Mouse (Mus musculus) G1E (cell line): Measurements from ENCODE around the gene Rbbp8nl. TPM values are rescaled to one million over a fixed set of nuclear protein-coding genes. Genes with fewer than 3 reads are reported as not detected.

Experiments used
- ATAC-seq: 2 replicates; pipeline ENCODE4 v1.8.0; 2016; ENCODE audit warnings: mild to moderate bottlenecking; ENCODE audit not compliant: insufficient number of reproducible peaks, poor library complexity, low FRiP score, severe bottlenecking; ENCODE audit errors: extremely low read depth
- DNase-seq: peaks from one replicate; pipeline ENCODE4 v3.0.0; 2012; ENCODE audit warnings: low spot score
- H3K27me3 ChIP-seq: 2 replicates; pipeline ENCODE4 v1.6.1; 2012; ENCODE audit warnings: mild to moderate bottlenecking, low read length, inconsistent platforms; ENCODE audit not compliant: insufficient read depth
- H3K36me3 ChIP-seq: replicated peaks from 2 replicates; pipeline ENCODE3; 2012; ENCODE audit warnings: mild to moderate bottlenecking, inconsistent platforms
- H3K4me1 ChIP-seq: 2 replicates; pipeline ENCODE4 v1.6.1; 2012; ENCODE audit warnings: low read depth, low read length, inconsistent platforms, mixed read lengths; ENCODE audit not compliant: insufficient read depth
- H3K4me3 ChIP-seq: 2 replicates; pipeline ENCODE4 v1.5.1; 2012; ENCODE audit warnings: low read depth, mild to moderate bottlenecking, inconsistent platforms, low read length, moderate library complexity, mixed read lengths
- H3K9me3 ChIP-seq: replicated peaks from 2 replicates; pipeline ENCODE4 v1.6.1; 2012; ENCODE audit warnings: inconsistent platforms
- CTCF ChIP-seq: IDR thresholded peaks from 2 replicates; pipeline ENCODE4 v1.5.1; 2012; ENCODE audit warnings: low read depth, low read length, inconsistent platforms, mixed read lengths
- GATA1 ChIP-seq: IDR thresholded peaks from 2 replicates; pipeline ENCODE4 v1.6.1; 2012; ENCODE audit warnings: borderline replicate concordance, low read length, inconsistent platforms, mixed read lengths
- GATA2 ChIP-seq: IDR thresholded peaks from 2 replicates; pipeline ENCODE4 v1.6.1; 2012; ENCODE audit warnings: low read depth, low read length, inconsistent platforms, borderline replicate concordance
- POLR2AphosphoS5 ChIP-seq: IDR thresholded peaks from 2 replicates; pipeline ENCODE4 v1.6.1; 2012; ENCODE audit warnings: low read depth, low read length, inconsistent platforms; ENCODE audit not compliant: insufficient replicate concordance
- TAL1 ChIP-seq: conservative IDR thresholded peaks from 2 replicates; pipeline ENCODE4 v1.6.1; 2012; ENCODE audit warnings: low read depth, low read length, inconsistent platforms, mixed read lengths
- polyA plus RNA-seq: library from polyadenylated mRNA; stranded (reverse); fragments of >175 nt; gene quantifications from 2 replicates; pipeline ENCODE4 v1.2.3, GENCODE M21; 2012
- total RNA-seq, 2 experiments: library from RNA; stranded (forward) in 1 of 2; stranded (reverse) in 1 of 2; fragments of 200-1000 nt in 1 of 2; fragments of >200 nt in 1 of 2; fragmentation: Nextera tagmentation in 1 of 2; gene quantifications; 2 replicates each; pipeline ENCODE4 v1.2.3; 2014 to 2017

Gene Rbbp8nl
- total and polyA plus RNA-seq, 3 experiments = 0.11 TPM; not detected in 2

GRCm38 (mm10) chr2:180305490-180305889 is 15.8 kb upstream of the Rbbp8nl start:
- no peak for ATAC-seq
- Histone ChIP-seq H3K27me3 (peaks cover 10% of the 10 kb centered on the region; the same call in 1 of the 2 replicates), H3K36me3 (no peaks in the 10 kb centered on the region)

DNA sequence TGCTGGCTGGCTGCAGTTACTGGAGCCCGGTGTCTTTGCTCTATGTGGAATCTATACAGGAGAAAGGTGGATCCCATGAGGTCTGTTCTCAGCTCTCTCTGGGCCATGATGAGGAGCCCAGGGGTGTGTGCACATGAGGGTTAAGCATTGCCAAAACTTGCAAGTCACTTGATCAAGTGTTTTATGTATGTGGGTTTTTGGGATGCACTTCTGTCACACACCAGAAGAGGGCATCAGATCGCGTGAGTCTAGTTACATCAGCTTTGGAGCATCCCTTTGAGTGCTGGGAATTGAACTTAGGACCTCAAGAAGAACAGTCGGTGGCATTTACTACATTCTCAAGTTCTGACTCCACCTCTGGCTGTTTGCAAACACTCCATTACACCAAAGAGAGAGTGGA is 14.9 kb upstream of the Rbbp8nl start:
- DNase-seq = no peak
- H3K4me1 ChIP-seq = peaks cover 2% of the 10 kb centered on the region; the same call in 1 of the 2 replicates
- no peaks in the 10 kb centered on the region for H3K9me3 ChIP-seq
- H3K36me3 ChIP-seq = no peaks in the 10 kb centered on the region
- no peak overlapping the region for H3K4me3 ChIP-seq
- no peak for ATAC-seq
- peaks cover 14% of the 10 kb centered on the region; the same call in 1 of the 2 replicates for H3K27me3 ChIP-seq
- TF ChIP-seq TAL1 (no peak), GATA1 (no peak), GATA2 (no peak), CTCF (no peak), POLR2AphosphoS5 (no peak)

More at GRCm38 (mm10) chr2:180305490-180305889, 15.8 kb upstream of the Rbbp8nl start:
- TF ChIP-seq TAL1 (no peak), GATA1 (no peak), GATA2 (no peak), CTCF (no peak), POLR2AphosphoS5 (no peak)
- Histone ChIP-seq H3K9me3 (no peaks in the 10 kb centered on the region), H3K4me1 (peaks cover 2% of the 10 kb centered on the region; the same call in 1 of the 2 replicates), H3K4me3 (no peak overlapping the region)
- no peak for DNase-seq

DNA sequence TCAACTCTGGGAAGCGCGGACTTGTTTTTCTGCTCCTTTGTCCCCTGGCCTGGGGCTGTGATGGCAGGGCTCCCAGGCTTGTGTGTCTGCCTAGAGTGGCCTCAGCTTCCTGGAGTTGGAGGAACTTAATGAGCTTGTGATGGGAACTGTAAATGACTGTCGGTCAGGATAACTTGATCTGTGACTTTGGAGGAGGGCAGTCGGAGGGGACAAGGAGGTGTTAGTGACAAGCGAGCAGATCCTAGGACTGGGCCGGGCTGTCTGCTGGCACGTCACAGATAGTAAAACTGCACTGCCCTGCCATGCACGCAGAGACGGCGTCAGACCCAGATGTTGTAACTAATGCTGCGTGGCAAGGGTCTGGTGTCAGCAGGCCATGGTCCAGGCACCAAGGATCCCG is 13.8 kb upstream of the Rbbp8nl start:
- Histone ChIP-seq H3K27me3 (peaks cover 14% of the 10 kb centered on the region; the same call in 1 of the 2 replicates), H3K4me3 (no peak overlapping the region), H3K9me3 (no peaks in the 10 kb centered on the region), H3K36me3 (no peaks in the 10 kb centered on the region), H3K4me1 (peaks cover 2% of the 10 kb centered on the region; the same call in 1 of the 2 replicates)
- DNase-seq = no peak
- TF ChIP-seq POLR2AphosphoS5 (no peak), CTCF (no peak), GATA2 (no peak), GATA1 (no peak)
- no peak for ATAC-seq

DNA sequence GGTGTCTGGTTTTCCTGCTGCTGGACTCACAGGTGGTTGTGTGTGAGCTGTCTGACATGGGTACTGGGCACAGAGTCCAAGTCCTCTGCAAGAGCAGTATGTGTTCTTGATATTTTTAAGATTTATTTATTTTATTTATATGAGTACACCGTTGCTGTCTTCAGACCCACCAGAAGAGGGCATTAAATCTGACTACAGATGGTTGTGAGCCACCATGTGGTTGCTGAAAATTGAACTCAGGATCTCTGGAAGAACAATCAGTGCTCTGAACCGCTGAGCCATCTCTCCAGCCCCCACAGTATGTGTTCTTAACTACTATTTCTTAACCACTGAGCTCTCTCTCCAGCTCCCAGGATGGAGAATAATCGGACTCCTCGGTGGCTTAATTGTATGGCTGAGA is 12.5 kb upstream of the Rbbp8nl start:
- no peak for DNase-seq
- H3K27me3 ChIP-seq = peaks cover 14% of the 10 kb centered on the region; the same call in 1 of the 2 replicates

GRCm38 (mm10) chr2:180300771-180301170 is 11.1 kb upstream of the Rbbp8nl start:
- Histone ChIP-seq H3K27me3 (peaks cover 11% of the 10 kb centered on the region; the same call in 1 of the 2 replicates), H3K36me3 (no peaks in the 10 kb centered on the region), H3K9me3 (no peaks in the 10 kb centered on the region), H3K4me3 (no peak overlapping the region), H3K4me1 (no peaks in the 10 kb centered on the region; the same call in 1 of the 2 replicates)
- DNase-seq (no peak), ATAC-seq (no peak)
- TF ChIP-seq GATA1 (no peak), POLR2AphosphoS5 (no peak), CTCF (no peak), GATA2 (no peak), TAL1 (no peak)

More for the DNA sequence above, 12.5 kb upstream of the Rbbp8nl start:
- no peak for ATAC-seq
- H3K4me3 ChIP-seq = no peak overlapping the region
- H3K4me1 ChIP-seq = no peaks in the 10 kb centered on the region; the same call in 1 of the 2 replicates
- no peaks in the 10 kb centered on the region for H3K9me3 ChIP-seq
- no peak for TF ChIP-seq GATA2
- no peak for TF ChIP-seq GATA1
- no peak for TF ChIP-seq TAL1
- no peak for TF ChIP-seq POLR2AphosphoS5
- no peak for TF ChIP-seq CTCF
- no peaks in the 10 kb centered on the region for H3K36me3 ChIP-seq

DNA sequence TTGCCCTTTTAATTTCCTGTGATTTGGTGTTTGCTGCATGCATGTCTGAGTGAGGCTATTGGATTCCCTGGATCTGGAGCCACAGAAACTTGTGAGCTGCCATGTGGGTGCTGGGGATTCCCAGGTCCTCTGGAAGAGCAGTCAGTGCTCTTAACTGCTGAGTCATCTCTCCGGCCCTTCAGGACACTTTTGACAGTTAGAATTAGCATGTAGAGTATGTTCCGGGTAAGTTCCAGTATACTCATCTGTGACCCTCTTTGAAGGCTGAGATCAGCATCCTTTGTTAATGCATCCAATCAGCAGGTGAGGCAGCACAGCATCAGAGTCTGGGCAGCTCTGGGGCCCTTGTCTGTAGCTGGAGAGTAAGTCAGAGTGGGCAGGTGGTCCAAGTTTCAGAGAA is 10.6 kb upstream of the Rbbp8nl start:
- ATAC-seq (no peak), DNase-seq (no peak)
- TF ChIP-seq GATA2 (no peak), CTCF (no peak), GATA1 (no peak), TAL1 (no peak), POLR2AphosphoS5 (no peak)
- Histone ChIP-seq H3K4me1 (no peaks in the 10 kb centered on the region; the same call in 1 of the 2 replicates), H3K27me3 (peaks cover 11% of the 10 kb centered on the region; the same call in 1 of the 2 replicates), H3K36me3 (no peaks in the 10 kb centered on the region), H3K4me3 (no peak overlapping the region), H3K9me3 (no peaks in the 10 kb centered on the region)
